Mouse (Mus musculus) ES-Bruce4 (cell line): ENCODE measurements around the gene Rev3l.

Experiments
- CTCF ChIP-seq: IDR thresholded peaks from one replicate; pipeline ENCODE4 v1.8.1; 2011; ENCODE audit warnings: low read depth, low read length
- EP300 ChIP-seq: IDR thresholded peaks from 2 replicates; pipeline ENCODE4 v1.6.1; 2011; ENCODE audit warnings: low read depth, low read length; ENCODE audit not compliant: insufficient read depth
- POLR2A ChIP-seq: IDR thresholded peaks from one replicate; pipeline ENCODE4 v1.8.1; 2011; ENCODE audit warnings: low read length; ENCODE audit not compliant: insufficient read depth

DNA sequence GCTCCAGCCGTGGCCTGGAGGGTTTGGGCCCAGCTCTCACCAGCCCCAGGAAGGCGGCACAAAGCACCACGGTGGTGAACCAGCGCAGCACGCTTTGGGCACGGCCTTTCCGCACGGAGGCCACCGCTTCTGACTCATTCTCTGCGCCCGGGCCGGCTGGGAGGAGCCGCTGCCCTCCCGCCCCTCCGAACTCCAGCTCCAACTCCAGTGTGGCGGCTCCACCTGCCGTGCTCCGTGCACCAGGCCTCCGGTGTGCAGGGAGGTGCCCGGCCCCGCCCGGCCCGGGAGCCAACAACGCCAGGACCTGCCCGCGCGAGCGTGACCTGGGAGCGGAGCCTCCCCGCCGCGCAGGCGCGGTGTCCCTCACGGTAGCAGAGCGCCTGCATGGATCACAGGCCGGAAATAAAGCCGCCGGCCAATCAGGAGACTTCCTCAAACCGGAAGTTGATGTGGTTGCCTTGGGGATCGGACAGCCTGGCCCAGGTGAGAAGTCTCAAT, 167.0 kb downstream of the Rev3l start, which contains the start of gene Mfsd4b4:
- TF ChIP-seq CTCF (no peak), POLR2A (peak; percentile 58), EP300 (no peak)
